In the genomic region with DNA sequence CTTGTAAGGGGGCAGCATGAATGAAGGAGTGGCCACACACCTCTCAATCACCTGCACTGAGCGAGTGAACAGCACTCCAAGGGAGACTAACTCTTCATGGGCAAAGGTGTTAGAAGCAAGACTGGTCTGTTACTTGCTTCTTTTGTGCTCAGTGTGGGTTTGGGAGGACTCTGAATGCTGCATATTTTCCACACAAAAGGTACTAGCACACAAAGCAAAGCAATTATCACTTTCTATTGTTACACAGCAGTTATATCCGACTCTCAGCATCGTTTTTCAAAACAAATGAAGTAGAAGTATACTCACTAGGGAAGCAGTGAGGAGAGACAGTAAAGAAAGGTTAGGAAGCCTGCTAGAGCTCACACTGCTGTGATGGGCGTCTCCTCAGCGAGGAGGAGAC, we compare ENCODE assay signal across 35 mouse cellular contexts.
"Had no signal": no experiment of that assay in that cellular context is flagged by ENCODE, and none has a peak within 500 bp of the region (broad histone marks: within the 10 kb centered on the region; RNA-seq: fewer than 3 reads in every experiment).

No protein-coding gene starts in this region.

- H3K4me1 ChIP-seq: hindbrain, embryonic 10.5 days; hindbrain, embryonic 12.5 days; hindbrain, embryonic 13.5 days; hindbrain, embryonic 15.5 days; intestine, embryonic 15.5 days; kidney, embryonic 15.5 days had no signal

- DNase-seq: heart, postnatal 10 days; heart, postnatal 14 days; heart, postnatal 36 days; heart, postnatal 4 days; kidney, adult 11 months; kidney, adult 18-20 months; kidney, adult 2 months; kidney, adult 8-10 months; kidney, adult 9 months; kidney, postnatal 10 days; kidney, postnatal 14 days; kidney, postnatal 25 days; kidney, postnatal 36 days; kidney, postnatal 4 days; layer of hippocampus, adult 9-11 months; layer of hippocampus, postnatal 36 days had no signal

- H3K27me3 ChIP-seq: heart, embryonic 12.5 days; heart, embryonic 13.5 days; heart, embryonic 15.5 days; hindbrain, embryonic 12.5 days; hindbrain, embryonic 13.5 days; hindbrain, embryonic 15.5 days; intestine, embryonic 15.5 days; kidney, embryonic 15.5 days had no signal

- H3K9me3 ChIP-seq: heart, embryonic 12.5 days; heart, embryonic 13.5 days; heart, embryonic 15.5 days; hindbrain, embryonic 12.5 days; hindbrain, embryonic 13.5 days; hindbrain, embryonic 15.5 days; intestine, embryonic 15.5 days; kidney, embryonic 15.5 days had no signal

- H3K4me2 ChIP-seq: heart, embryonic 11.5 days; heart, embryonic 12.5 days; heart, embryonic 13.5 days; heart, embryonic 15.5 days; hindbrain, embryonic 12.5 days; hindbrain, embryonic 13.5 days; hindbrain, embryonic 14.5 days; hindbrain, embryonic 15.5 days; intestine, embryonic 15.5 days; kidney, embryonic 15.5 days had no signal

- H3K9ac ChIP-seq: heart, embryonic 12.5 days; heart, embryonic 13.5 days; heart, embryonic 15.5 days; hindbrain, embryonic 12.5 days; hindbrain, embryonic 13.5 days; hindbrain, embryonic 14.5 days; hindbrain, embryonic 15.5 days; intestine, embryonic 15.5 days; kidney, embryonic 15.5 days had no signal

- H3K4me3 ChIP-seq: heart, embryonic 12.5 days; heart, embryonic 13.5 days; heart, embryonic 15.5 days; hindbrain, embryonic 10.5 days; hindbrain, embryonic 12.5 days; hindbrain, embryonic 13.5 days; hindbrain, embryonic 15.5 days; intestine, embryonic 15.5 days; kidney, embryonic 15.5 days; layer of hippocampus, adult 2 months; left cerebral cortex, adult 2 months had no signal

- H3K27ac ChIP-seq: heart, embryonic 13.5 days; heart, embryonic 15.5 days; hindbrain, embryonic 10.5 days; hindbrain, embryonic 12.5 days; hindbrain, embryonic 13.5 days; hindbrain, embryonic 14.5 days; hindbrain, embryonic 15.5 days; hindbrain, postnatal 0 days; intestine, embryonic 15.5 days; kidney, embryonic 15.5 days; kidney, postnatal 0 days; layer of hippocampus, adult 2 months; left cerebral cortex, adult 2 months had no signal

- H3K36me3 ChIP-seq: heart, embryonic 15.5 days had no signal

- ATAC-seq: hindbrain, embryonic 16.5 days; hindbrain, postnatal 0 days; inflammation-experienced regulatory T-cells, adult 6 months; intestine, embryonic 15.5 days; intestine, embryonic 16.5 days; intestine, postnatal 0 days had no signal
